Mouse (Mus musculus) spleen, adult 2 months (tissue): ENCODE data around the gene Zbtb24.
"Not testable (repeated sequence)": the region's sequence is repeated elsewhere in the genome, so short reads cannot be mapped to it uniquely, and the experiment has no call there.

ENCODE experiments used
- CTCF ChIP-seq: fragments of 200-500 bp; IDR thresholded peaks from 2 replicates; pipeline ENCODE4 v1.5.1; 2011; ENCODE audit warnings: mild to moderate bottlenecking, inconsistent platforms; ENCODE audit not compliant: insufficient read depth, insufficient read length, insufficient replicate concordance; ENCODE audit errors: extremely low read depth
- POLR2A ChIP-seq: fragments of 200-500 bp; IDR thresholded peaks from 2 replicates; pipeline ENCODE4 v1.6.1; 2011; ENCODE audit warnings: low read depth, low read length, inconsistent platforms

- not testable (repeated sequence) for TF ChIP-seq POLR2A, CTCF
Measured at GRCm38 (mm10) chr10:41413471-41413870, 36.7 kb upstream of the Zbtb24 start.
